Mouse (Mus musculus) liver, embryonic 15.5 days (tissue): ENCODE measurements around the gene Brd7. TPM values are rescaled to one million over a fixed set of nuclear protein-coding genes. Genes with fewer than 3 reads are reported as not detected.

Experiments used
- ATAC-seq: fragments of 200-750 bp; cut with Nextera tagmentation; 2 replicates; pipeline ENCODE4 v1.8.0; 2017; ENCODE audit warnings: moderate number of reproducible peaks, mild to moderate bottlenecking, moderate library complexity; ENCODE audit not compliant: insufficient read depth
- H3K27ac ChIP-seq: fragments of 300-500 bp; sonication (generic); replicated peaks from 2 replicates; pipeline ENCODE4 v1.5.1; 2015; ENCODE audit warnings: mild to moderate bottlenecking, inconsistent platforms
- H3K27me3 ChIP-seq: fragments of 300-500 bp; sonication (generic); 2 replicates; pipeline ENCODE4 v1.6.1; 2015; ENCODE audit warnings: mild to moderate bottlenecking, inconsistent platforms
- H3K36me3 ChIP-seq: fragments of 300-500 bp; sonication (generic); replicated peaks from 2 replicates; pipeline ENCODE4 v1.6.1; 2015; ENCODE audit warnings: moderate library complexity, mild to moderate bottlenecking, inconsistent platforms
- H3K4me1 ChIP-seq: fragments of 300-500 bp; sonication (generic); replicated peaks from 2 replicates; pipeline ENCODE4 v1.6.1; 2015; ENCODE audit warnings: inconsistent platforms
- H3K4me2 ChIP-seq: fragments of 300-500 bp; sonication (generic); 2 replicates; pipeline ENCODE4 v1.6.1; 2015; ENCODE audit warnings: moderate library complexity, mild to moderate bottlenecking, inconsistent platforms
- H3K4me3 ChIP-seq: fragments of 300-500 bp; sonication (generic); replicated peaks from 2 replicates; pipeline ENCODE4 v1.5.1; 2015; ENCODE audit warnings: mild to moderate bottlenecking, inconsistent platforms
- H3K9ac ChIP-seq: fragments of 300-500 bp; sonication (generic); 2 replicates; pipeline ENCODE4 v1.6.1; 2015; ENCODE audit warnings: moderate library complexity, mild to moderate bottlenecking, inconsistent platforms
- H3K9me3 ChIP-seq: fragments of 300-500 bp; sonication (generic); replicated peaks from 2 replicates; pipeline ENCODE4 v1.6.1; 2016; ENCODE audit warnings: inconsistent platforms
- whole genome bisulfite sequencing: fragments of 180-500 bp; shearing (Covaris S2); methylation state at CpG from one replicate; pipeline ENCODE4 v1.1.7; 2015; ENCODE audit warnings: mixed read lengths; ENCODE audit not compliant: insufficient replicate concordance; 5-methylcytosine and 5-hydroxymethylcytosine counted together
- polyA plus RNA-seq: library from polyadenylated mRNA; unstranded; fragments of >200 nt; fragmentation: Nextera tagmentation; extraction: Ambion mirVana; gene quantifications from 2 replicates; pipeline ENCODE4 v1.2.1, GENCODE M21; 2015

Gene Brd7
- polyA plus RNA-seq, 1 experiment from 2014 or later: 31.3 TPM

DNA sequence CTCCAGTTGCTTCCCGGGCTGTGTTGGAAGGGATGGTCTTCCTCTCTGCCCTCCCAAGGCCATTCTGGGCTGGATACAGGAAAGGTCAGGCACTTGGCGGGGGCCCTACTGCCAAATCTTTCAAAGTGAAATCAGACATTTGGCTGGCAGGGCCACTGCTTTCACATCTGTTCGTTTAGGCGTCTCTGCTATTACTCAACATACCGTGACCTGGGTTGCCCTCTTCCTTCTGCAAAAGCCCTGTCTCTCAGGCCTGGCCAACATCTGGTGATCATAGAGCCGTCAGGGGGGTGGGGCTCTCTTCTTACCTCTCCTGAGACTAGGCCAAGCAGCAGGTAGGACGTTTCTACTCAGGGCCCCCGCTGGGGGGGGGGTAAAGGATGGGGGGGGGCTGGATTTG lies 79.3 kb downstream of the Brd7 start:
- 30% methylated on average over 8 of the region's 8 CpGs for WGBS
- H3K4me1 ChIP-seq: peaks cover 69% of the 10 kb centered on the region
- H3K9ac ChIP-seq: no peak overlapping the region
- H3K27ac ChIP-seq: no peak overlapping the region
- no peak overlapping the region for H3K4me2 ChIP-seq
- ATAC-seq: no peak
- H3K36me3 ChIP-seq: no peaks in the 10 kb centered on the region
- H3K4me3 ChIP-seq: no peak overlapping the region
- no peaks in the 10 kb centered on the region for H3K27me3 ChIP-seq
- no peaks in the 10 kb centered on the region for H3K9me3 ChIP-seq

Other genes starting within 250 kb of the Brd7 start
- gene Cnep1r1, start 243.4 kb downstream of the Brd7 start, polyA plus RNA-seq: 21.7 and 24.2 TPM in 2 replicates
- gene Heatr3, start 224.3 kb downstream of the Brd7 start, polyA plus RNA-seq: 19.2 and 21.3 TPM in 2 replicates
- gene Tent4b, start 163.0 kb downstream of the Brd7 start, polyA plus RNA-seq: 3.3 and 3.4 TPM in 2 replicates
- gene Adcy7, start 89.8 kb downstream of the Brd7 start, polyA plus RNA-seq: 21.3 and 22.3 TPM in 2 replicates
- gene Nkd1, start 159.2 kb upstream of the Brd7 start, polyA plus RNA-seq: 1.8 and 1.9 TPM in 2 replicates